Mouse (Mus musculus) cortical plate, adult 2 months (tissue): Measurements from ENCODE around the gene Gm30191.

Experiments used
- CTCF ChIP-seq: fragments of 200-500 bp; IDR thresholded peaks from 2 replicates; pipeline ENCODE4 v1.5.1; 2011; ENCODE audit warnings: mild to moderate bottlenecking, control low read depth, low read length; ENCODE audit not compliant: insufficient read depth; ENCODE audit errors: extremely low read depth
- POLR2A ChIP-seq: fragments of 200-500 bp; IDR thresholded peaks from 2 replicates; pipeline ENCODE4 v1.6.1; 2011; ENCODE audit warnings: mild to moderate bottlenecking, low read length, control low read depth; ENCODE audit not compliant: insufficient read depth; ENCODE audit errors: extremely low read depth

GRCm38 (mm10) chr4:134234876-134235275 is 11.9 kb upstream of the Gm30191 start:
- TF ChIP-seq POLR2A = no peak
- TF ChIP-seq CTCF = no peak
